9 mouse cellular contexts compared by ENCODE assay signal in genomic region chr2:143696026-143696557, GRCm38 (mm10).
DNase-seq lines count a peak whose midpoint lies in the region; ATAC-seq lines count a peak whose summit lies in the region.
"Had no signal": no experiment of that assay in that cellular context is flagged by ENCODE, and none has a peak within 500 bp of the region (broad histone marks: within the 10 kb centered on the region; RNA-seq: fewer than 3 reads in every experiment).

No protein-coding gene starts in this region.

- no peak overlapping the region for H3K4me2 ChIP-seq in embryonic facial prominence, embryonic 14.5 days (ENCODE audit: low read depth, low read length)
- H3K4me2 ChIP-seq in kidney, embryonic 16.5 days (replicated peaks; ENCODE audit: low read depth, low read length), result peak overlapping the region; percentile 16; the same call in 1 of the 2 replicates
- H3K4me2 ChIP-seq in hindbrain, embryonic 14.5 days (replicated peaks), result no peak overlapping the region
- 0 out of 2 replicates have a peak overlapping the region, but pooled peaks have one; percentile 7 for H3K4me2 ChIP-seq in neural tube, embryonic 13.5 days

- no peaks in the 10 kb centered on the region for H3K36me3 ChIP-seq in embryonic facial prominence, embryonic 14.5 days (ENCODE audit: control insufficient read depth, insufficient read depth, low read length)
- no peaks in the 10 kb centered on the region for H3K36me3 ChIP-seq in embryonic facial prominence, embryonic 10.5 days (replicated peaks)
- H3K36me3 ChIP-seq in kidney, embryonic 16.5 days (ENCODE audit: insufficient read depth, low read length), result no peaks in the 10 kb centered on the region
- H3K36me3 ChIP-seq in hindbrain, embryonic 14.5 days (replicated peaks; ENCODE audit: control insufficient read depth, insufficient read depth), result peaks cover 9% of the 10 kb centered on the region; the same call in 1 of the 2 replicates
- peaks cover 22% of the 10 kb centered on the region for H3K36me3 ChIP-seq in neural tube, embryonic 13.5 days

- 50% methylated on average over 14 of the region's 14 CpGs for whole genome bisulfite sequencing in embryonic facial prominence, embryonic 14.5 days
- WGBS in embryonic facial prominence, embryonic 10.5 days, result 76% methylated on average over 14 of the region's 14 CpGs
- 27% methylated on average over 14 of the region's 14 CpGs for WGBS in kidney, embryonic 16.5 days
- WGBS in hindbrain, embryonic 14.5 days, result 54% methylated on average over 14 of the region's 14 CpGs
- WGBS in neural tube, embryonic 13.5 days, result 48% methylated on average over 14 of the region's 14 CpGs

- peak; percentile 80 for DNase-seq in embryonic facial prominence, embryonic 14.5 days (ENCODE audit: low spot score)
- no peak for DNase-seq in embryonic facial prominence, embryonic 10.5 days (ENCODE audit: low spot score)
- no peak for DNase-seq in kidney, postnatal 25 days
- DNase-seq in hindbrain, embryonic 14.5 days (ENCODE audit: low spot score), result peak; percentile 45
- no peak for DNase-seq in urinary bladder, adult 2 months (ENCODE audit: low spot score)
- no peak for DNase-seq in adrenal gland, postnatal 36 days
- DNase-seq: gastrocnemius, postnatal 25 days had no signal

- peaks cover 18% of the 10 kb centered on the region; the same call in 1 of the 2 replicates for H3K9me3 ChIP-seq in embryonic facial prominence, embryonic 14.5 days (ENCODE audit: control insufficient read depth, low read length)
- no peaks in the 10 kb centered on the region; the same call in 1 of the 2 replicates for H3K9me3 ChIP-seq in embryonic facial prominence, embryonic 10.5 days
- peaks cover 12% of the 10 kb centered on the region for H3K9me3 ChIP-seq in kidney, embryonic 16.5 days (ENCODE audit: low read length)
- H3K9me3 ChIP-seq in hindbrain, embryonic 14.5 days (ENCODE audit: control insufficient read depth, low read length), result peaks cover 20% of the 10 kb centered on the region; the same call in 1 of the 2 replicates
- H3K9me3 ChIP-seq in neural tube, embryonic 13.5 days, result peaks cover 14% of the 10 kb centered on the region

- H3K27me3 ChIP-seq in embryonic facial prominence, embryonic 14.5 days (replicated peaks; ENCODE audit: control insufficient read depth, insufficient read depth, low read length), result no peaks in the 10 kb centered on the region
- no peaks in the 10 kb centered on the region for H3K27me3 ChIP-seq in embryonic facial prominence, embryonic 10.5 days (replicated peaks; ENCODE audit: low read depth, poor library complexity, severe bottlenecking)
- H3K27me3 ChIP-seq in kidney, embryonic 16.5 days (ENCODE audit: insufficient read depth, low read length), result no peaks in the 10 kb centered on the region
- H3K27me3 ChIP-seq in hindbrain, embryonic 14.5 days (ENCODE audit: control insufficient read depth, insufficient read depth, low read length), result no peaks in the 10 kb centered on the region
- no peaks in the 10 kb centered on the region for H3K27me3 ChIP-seq in neural tube, embryonic 13.5 days

- H3K4me1 ChIP-seq in embryonic facial prominence, embryonic 14.5 days (ENCODE audit: control insufficient read depth, insufficient read depth, low read length), result no peaks in the 10 kb centered on the region
- 0 out of 2 replicates have a peak, but pooled peaks cover 5% of the 10 kb centered on the region for H3K4me1 ChIP-seq in embryonic facial prominence, embryonic 10.5 days
- no peaks in the 10 kb centered on the region for H3K4me1 ChIP-seq in kidney, embryonic 16.5 days (ENCODE audit: insufficient read depth, low read length)
- no peaks in the 10 kb centered on the region for H3K4me1 ChIP-seq in hindbrain, embryonic 14.5 days (replicated peaks; ENCODE audit: control insufficient read depth, insufficient read depth, low read length)
- H3K4me1 ChIP-seq in neural tube, embryonic 13.5 days (replicated peaks), result peaks cover 16% of the 10 kb centered on the region; the same call in 1 of the 2 replicates

- H3K4me3 ChIP-seq in embryonic facial prominence, embryonic 14.5 days (ENCODE audit: low read depth, low read length), result no peak overlapping the region
- H3K4me3 ChIP-seq in embryonic facial prominence, embryonic 10.5 days, result no peak overlapping the region
- H3K4me3 ChIP-seq in kidney, embryonic 16.5 days (ENCODE audit: low read length), result 0 out of 2 replicates have a peak overlapping the region, but pooled peaks have one; percentile 3
- no peak overlapping the region for H3K4me3 ChIP-seq in hindbrain, embryonic 14.5 days (replicated peaks; ENCODE audit: low read length)
- H3K4me3 ChIP-seq in neural tube, embryonic 13.5 days, result no peak overlapping the region

- peak; percentile 47; the same call in 1 of the 2 replicates for ATAC-seq in embryonic facial prominence, embryonic 14.5 days (ENCODE audit: low read depth)
- peak; percentile 88 for ATAC-seq in kidney, embryonic 16.5 days (ENCODE audit: low FRiP score, low TSS enrichment)
- ATAC-seq in hindbrain, embryonic 14.5 days (ENCODE audit: low FRiP score), result peak; percentile 68
- ATAC-seq in neural tube, embryonic 13.5 days (ENCODE audit: low read depth), result peak; percentile 70; the same call in 1 of the 2 replicates

- H3K9ac ChIP-seq in embryonic facial prominence, embryonic 14.5 days (ENCODE audit: low read depth, low read length), result no peak overlapping the region
- no peak overlapping the region for H3K9ac ChIP-seq in kidney, embryonic 16.5 days (replicated peaks; ENCODE audit: low read length)
- H3K9ac ChIP-seq in hindbrain, embryonic 14.5 days, result no peak overlapping the region
- H3K9ac ChIP-seq in neural tube, embryonic 13.5 days, result 0 out of 2 replicates have a peak overlapping the region, but pooled peaks have one; percentile 22

- H3K27ac ChIP-seq in embryonic facial prominence, embryonic 14.5 days (replicated peaks; ENCODE audit: low read depth, low read length), result no peak overlapping the region
- no peak overlapping the region for H3K27ac ChIP-seq in embryonic facial prominence, embryonic 10.5 days (replicated peaks)
- H3K27ac ChIP-seq in kidney, embryonic 16.5 days (ENCODE audit: low read length), result peak overlapping the region; percentile 22
- H3K27ac ChIP-seq in hindbrain, embryonic 14.5 days, result peak overlapping the region; percentile 73
- H3K27ac ChIP-seq in neural tube, embryonic 13.5 days (replicated peaks), result peak overlapping the region; percentile 82

Comparison
In these comparisons a context has a peak if more than half of its experiments do, and no peak if none do; other contexts are left out.
1. DNase-seq: peak in embryonic facial prominence, embryonic 14.5 days (single experiment) and hindbrain, embryonic 14.5 days (single experiment); none in embryonic facial prominence, embryonic 10.5 days (single experiment), kidney, postnatal 25 days (0 of 2), urinary bladder, adult 2 months (single experiment) and adrenal gland, postnatal 36 days (0 of 2).
2. H3K27ac ChIP-seq: peak in kidney, embryonic 16.5 days (single experiment), hindbrain, embryonic 14.5 days (single experiment) and neural tube, embryonic 13.5 days (single experiment); none in embryonic facial prominence, embryonic 14.5 days (single experiment) and embryonic facial prominence, embryonic 10.5 days (single experiment).
3. H3K4me2 ChIP-seq: peak in kidney, embryonic 16.5 days (single experiment) and neural tube, embryonic 13.5 days (single experiment); none in embryonic facial prominence, embryonic 14.5 days (single experiment) and hindbrain, embryonic 14.5 days (single experiment).
4. Peak in every context shown above with its lines, with median percentiles within 50 percentile points of each other: ATAC-seq.